Mouse (Mus musculus) lung, adult 2 months (tissue): ENCODE measurements around the gene Dpp6. TPM values are rescaled to one million over a fixed set of nuclear protein-coding genes. Genes with fewer than 3 reads are reported as not detected.

Experiments
- DNase-seq: peaks from one replicate; pipeline ENCODE4 v3.0.0; 2022
- H3K4me1 ChIP-seq: fragments of 200-500 bp; 2 replicates; pipeline ENCODE4 v1.6.1; 2011; ENCODE audit warnings: low read length; ENCODE audit not compliant: control insufficient read depth, insufficient read depth
- H3K4me3 ChIP-seq: fragments of 200-500 bp; replicated peaks from 2 replicates; pipeline ENCODE3; 2011; ENCODE audit warnings: low read depth, mild to moderate bottlenecking, control low read depth, low read length; ENCODE audit errors: extremely low read depth
- CTCF ChIP-seq: fragments of 200-500 bp; IDR thresholded peaks from 2 replicates; pipeline ENCODE4 v1.5.1; 2011; ENCODE audit warnings: mild to moderate bottlenecking, low read length, control low read depth; ENCODE audit not compliant: insufficient read depth
- POLR2A ChIP-seq: fragments of 200-500 bp; IDR thresholded peaks from 2 replicates; pipeline ENCODE4 v1.6.1; 2011; ENCODE audit warnings: low read depth, mild to moderate bottlenecking, control low read depth, low read length, borderline replicate concordance; ENCODE audit errors: extremely low read depth
- WGBS: fragments of 180-500 bp; shearing (Covaris S2); methylation state at CpG from one replicate; pipeline ENCODE4 v1.1.7; 2018; 5-methylcytosine and 5-hydroxymethylcytosine counted together
- polyA plus RNA-seq: library from polyadenylated mRNA; depleted of rRNA; stranded (reverse); fragments of >200 nt; gene quantifications from 2 replicates; pipeline ENCODE4 v1.2.3, GENCODE M21; 2012

Dpp6 gene
- polyA plus RNA-seq, 1 experiment = 0.40 TPM

DNA sequence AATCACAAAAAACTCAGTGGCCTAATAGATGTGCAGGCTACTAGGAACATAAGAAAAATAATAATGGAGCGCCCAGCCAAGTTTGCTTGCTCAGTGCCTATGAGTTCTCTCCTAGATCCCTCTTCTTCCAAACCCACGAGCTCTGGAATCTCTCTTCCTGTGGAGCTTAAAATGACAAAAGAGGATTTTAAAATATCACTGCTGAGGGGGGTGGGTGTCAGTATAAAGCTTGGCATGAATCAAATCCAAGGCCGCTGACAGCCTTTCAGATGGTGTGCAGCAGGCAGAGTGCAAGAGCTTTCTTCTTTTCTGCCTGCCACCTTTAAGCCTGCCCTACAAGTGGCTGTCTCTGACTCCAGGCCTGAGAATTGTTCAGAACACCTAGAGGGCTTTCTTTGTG is 387.7 kb downstream of the Dpp6 start:
- TF ChIP-seq POLR2A (no peak), CTCF (no peak)
- WGBS = 69% methylated on average over 3 of the region's 3 CpGs

DNA sequence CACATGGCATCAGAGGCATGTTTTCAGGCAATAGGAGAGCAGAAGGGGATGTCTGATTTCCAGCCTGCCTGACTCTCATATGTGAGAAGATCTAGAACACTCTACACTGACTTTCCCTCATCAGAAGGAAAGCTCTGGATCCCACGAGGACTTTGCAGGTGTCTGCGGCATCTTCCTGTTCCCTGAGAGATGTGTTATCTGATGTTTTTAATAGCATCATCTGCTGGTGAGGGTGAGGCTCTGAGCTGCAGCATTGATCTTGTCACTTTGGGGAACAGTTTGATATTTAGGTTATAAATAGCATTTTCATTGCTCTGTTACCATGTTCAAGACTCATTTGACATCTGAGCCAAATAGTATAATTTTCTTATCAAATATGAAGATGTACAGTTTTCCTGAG is 388.8 kb downstream of the Dpp6 start:
- no peaks in the 10 kb centered on the region for H3K4me1 ChIP-seq
- 72% methylated on average over 2 of the region's 2 CpGs for WGBS
- no peak overlapping the region for H3K4me3 ChIP-seq
- no peak for DNase-seq
- no peak for TF ChIP-seq CTCF
- no peak for TF ChIP-seq POLR2A

More for the DNA sequence above, 387.7 kb downstream of the Dpp6 start:
- no peak for DNase-seq
- Histone ChIP-seq H3K4me1 (no peaks in the 10 kb centered on the region), H3K4me3 (no peak overlapping the region)

DNA sequence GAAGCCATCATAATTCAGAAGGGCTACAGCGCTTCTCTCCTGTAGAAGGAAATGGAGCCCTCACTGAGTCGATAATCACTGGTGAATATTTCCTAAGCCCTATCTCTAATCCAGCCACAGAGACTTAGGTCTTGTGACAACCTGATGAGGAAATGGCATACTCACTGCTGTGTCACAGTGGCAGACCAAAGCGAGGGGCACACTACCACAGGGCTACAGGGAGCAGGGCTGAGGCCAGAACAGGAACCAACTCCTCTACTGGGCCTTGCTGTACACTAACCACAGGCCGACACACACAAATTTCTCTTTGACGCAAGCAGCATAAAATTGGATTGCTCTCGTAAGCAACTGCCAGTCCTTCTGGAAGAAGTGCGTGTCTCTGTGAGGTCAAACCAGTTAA is 389.2 kb downstream of the Dpp6 start:
- H3K4me3 ChIP-seq = no peak overlapping the region
- WGBS = 70% methylated on average over 7 of the region's 7 CpGs
- no peak for TF ChIP-seq POLR2A
- no peaks in the 10 kb centered on the region for H3K4me1 ChIP-seq
- no peak for DNase-seq

DNA sequence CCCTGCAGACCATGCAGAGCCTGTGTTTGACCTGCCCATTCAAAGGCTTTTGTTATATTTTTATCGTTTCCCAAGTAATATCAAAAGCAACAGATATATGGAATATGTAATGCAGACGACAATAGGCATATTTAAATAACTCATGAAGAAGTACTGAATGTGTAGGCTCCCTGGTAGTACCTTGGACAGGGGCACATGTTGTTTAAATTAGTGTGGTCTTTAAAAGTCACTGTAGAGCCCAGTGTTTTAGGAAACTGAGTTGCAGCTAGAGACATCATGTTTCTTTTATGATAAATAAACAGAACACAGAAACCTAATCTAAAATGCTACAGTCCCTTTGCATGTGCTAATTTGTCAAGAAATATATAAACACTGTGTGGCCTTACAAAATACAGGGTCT is 403.1 kb downstream of the Dpp6 start:
- H3K4me3 ChIP-seq = no peak overlapping the region
- TF ChIP-seq CTCF (no peak), POLR2A (no peak)
- DNase-seq = no peak
- WGBS = 66% methylated on average over 2 of the region's 2 CpGs
- H3K4me1 ChIP-seq = no peaks in the 10 kb centered on the region

DNA sequence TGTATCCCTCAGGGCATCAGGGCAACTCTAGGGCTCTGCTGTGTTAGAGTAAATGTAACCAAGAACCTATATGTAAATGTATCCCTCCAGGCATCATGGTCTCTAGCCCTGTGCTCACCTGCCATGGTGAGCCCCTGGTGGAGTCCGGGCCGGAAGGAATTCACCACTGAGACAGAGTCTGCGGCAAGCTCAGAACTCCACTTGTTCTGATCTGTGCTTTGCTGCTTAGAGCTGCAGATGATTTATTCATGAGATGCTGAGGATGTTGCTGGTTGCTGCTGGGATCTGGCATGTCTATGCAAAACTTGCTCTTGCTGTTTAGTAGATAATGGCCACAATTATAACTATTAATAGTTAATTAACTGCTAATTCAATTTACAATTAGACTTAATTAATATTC is 425.1 kb downstream of the Dpp6 start:
- no peak for DNase-seq
- WGBS = 80% methylated on average over 3 of the region's 3 CpGs
- no peaks in the 10 kb centered on the region for H3K4me1 ChIP-seq
- TF ChIP-seq POLR2A = no peak
- TF ChIP-seq CTCF = no peak
- H3K4me3 ChIP-seq = no peak overlapping the region

DNA sequence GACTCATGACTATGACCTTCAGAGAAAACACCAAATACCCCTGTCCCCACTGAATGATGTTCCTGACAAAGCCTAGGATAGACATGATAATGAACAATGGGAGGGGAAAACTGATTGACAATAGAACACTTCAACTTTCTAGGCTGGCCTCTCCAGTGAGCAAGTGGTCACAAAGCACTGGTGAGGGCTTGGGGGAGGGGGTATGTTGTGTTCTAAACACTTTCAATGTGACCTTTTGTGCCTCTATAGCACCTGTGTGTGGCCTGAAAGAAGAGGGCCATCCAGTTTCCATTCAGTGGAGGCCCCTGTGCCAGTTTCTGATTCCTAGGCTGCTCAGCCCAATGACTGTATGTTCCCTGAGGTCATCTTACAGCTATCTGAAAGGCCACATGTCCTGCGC is 426.2 kb downstream of the Dpp6 start:
- TF ChIP-seq CTCF = no peak
- no peak for TF ChIP-seq POLR2A
- Histone ChIP-seq H3K4me3 (no peak overlapping the region), H3K4me1 (no peaks in the 10 kb centered on the region)
- no peak for DNase-seq
- 87% methylated on average over 1 of the region's 1 CpGs for WGBS

DNA sequence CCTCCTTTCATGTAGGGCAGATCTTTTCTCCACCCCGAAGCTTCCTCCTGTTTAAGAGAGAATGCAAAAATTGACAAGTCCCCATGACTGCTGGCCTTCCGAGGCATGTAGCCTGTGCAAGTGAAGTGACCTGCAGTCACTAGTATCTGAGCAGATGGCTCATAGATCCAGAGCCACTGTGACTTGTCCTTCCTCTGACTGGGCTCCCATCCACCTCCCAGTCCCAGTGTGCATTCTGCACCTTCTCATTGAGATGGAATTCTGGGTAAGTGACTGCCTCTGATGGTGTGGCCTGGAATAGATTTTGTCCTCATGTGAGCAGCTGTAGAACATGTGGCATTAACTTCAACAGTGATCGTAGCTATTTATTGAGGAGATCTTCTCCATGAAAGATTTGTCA is 430.8 kb downstream of the Dpp6 start:
- no peak for TF ChIP-seq CTCF
- no peak for TF ChIP-seq POLR2A

DNA sequence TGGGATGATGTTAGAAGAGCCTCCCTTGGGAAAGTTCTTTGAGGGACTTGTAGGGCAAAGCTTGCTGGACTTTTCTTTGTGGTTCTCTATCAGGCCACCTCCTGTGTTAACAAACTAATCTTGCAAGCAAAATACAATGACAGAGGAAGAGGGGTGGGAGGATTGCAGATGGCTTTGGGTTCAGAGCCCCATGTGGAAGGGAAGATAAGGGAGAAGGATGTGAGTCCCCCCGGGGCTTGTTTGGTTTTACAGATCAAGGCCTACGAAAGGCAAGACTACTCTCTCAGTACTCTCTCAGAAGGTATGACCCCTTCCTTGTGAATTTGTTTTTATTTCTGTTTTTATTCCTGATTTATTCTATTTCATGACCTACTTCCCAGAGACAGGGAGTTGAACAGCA is 431.7 kb downstream of the Dpp6 start:
- WGBS = 28% methylated on average over 2 of the region's 2 CpGs
- no peak overlapping the region for H3K4me3 ChIP-seq
- DNase-seq = no peak
- TF ChIP-seq POLR2A (no peak), CTCF (no peak)
- no peaks in the 10 kb centered on the region for H3K4me1 ChIP-seq

More for the DNA sequence above, 430.8 kb downstream of the Dpp6 start:
- H3K4me1 ChIP-seq = no peaks in the 10 kb centered on the region
- DNase-seq = no peak
- 81% methylated on average over 3 of the region's 3 CpGs for WGBS
- H3K4me3 ChIP-seq = no peak overlapping the region

DNA sequence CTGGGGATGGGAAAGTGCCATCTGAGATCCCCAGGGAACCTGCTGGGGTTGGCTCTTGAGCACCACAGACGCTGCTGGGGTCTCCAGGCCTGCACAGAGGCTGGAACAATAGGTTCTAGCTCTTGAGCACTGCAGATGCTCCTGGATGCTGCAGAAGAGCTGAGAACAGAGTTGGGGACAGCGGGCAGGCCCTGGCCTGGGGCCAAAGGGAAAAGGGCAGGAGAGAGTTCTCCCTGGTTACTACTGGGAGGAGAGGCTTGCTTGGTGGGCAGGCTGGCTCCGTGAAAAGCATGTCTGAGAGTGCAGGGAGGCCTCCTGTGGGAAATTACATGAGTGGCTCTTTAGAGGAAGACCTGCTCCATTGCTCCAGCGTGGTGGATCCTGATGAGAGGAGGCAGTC is 432.9 kb downstream of the Dpp6 start:
- no peak overlapping the region for H3K4me3 ChIP-seq
- no peaks in the 10 kb centered on the region for H3K4me1 ChIP-seq
- DNase-seq = no peak
- 63% methylated on average over 4 of the region's 4 CpGs for WGBS
- TF ChIP-seq CTCF = no peak
- TF ChIP-seq POLR2A = no peak

DNA sequence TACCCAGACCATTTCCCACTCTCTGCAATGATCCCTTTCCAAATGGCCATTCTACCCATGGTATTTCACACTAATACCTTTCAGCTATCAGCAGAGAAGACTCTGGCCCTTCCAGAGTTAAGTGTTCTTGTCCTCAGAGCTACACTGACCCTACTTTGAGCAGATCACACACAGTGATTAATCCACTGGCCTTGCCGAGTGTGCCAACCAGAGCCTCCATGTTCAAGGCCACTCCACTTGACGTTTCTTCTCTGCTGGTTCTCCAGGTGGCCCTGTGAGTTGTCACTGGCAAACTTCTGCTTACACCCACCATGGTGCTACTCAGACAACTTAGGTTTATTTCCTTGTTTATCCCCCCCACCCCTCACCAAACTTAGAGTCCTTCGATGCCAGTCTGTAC is 433.9 kb downstream of the Dpp6 start:
- no peak overlapping the region for H3K4me3 ChIP-seq
- TF ChIP-seq CTCF = no peak
- TF ChIP-seq POLR2A = no peak
- no peaks in the 10 kb centered on the region for H3K4me1 ChIP-seq
- DNase-seq = no peak
- WGBS = 78% methylated on average over 3 of the region's 3 CpGs

DNA sequence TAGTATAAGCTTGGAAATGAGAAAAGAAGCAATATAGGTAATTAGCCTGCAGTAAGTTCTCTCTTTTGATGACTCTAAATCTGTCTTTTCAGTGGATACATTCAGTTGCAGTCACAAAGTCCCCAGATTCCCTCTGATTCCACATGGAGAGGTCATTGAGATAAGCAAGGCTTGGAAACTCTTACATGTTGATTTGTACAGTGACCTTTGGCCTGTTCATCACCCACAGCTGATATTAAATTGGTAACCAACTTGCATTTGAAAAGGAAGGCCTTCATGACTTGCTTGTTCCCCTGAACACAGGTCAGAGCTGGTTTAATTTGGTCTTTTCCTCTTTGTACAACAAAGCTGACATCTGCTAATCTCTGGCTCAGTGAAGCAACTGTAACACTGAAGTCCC is 434.4 kb downstream of the Dpp6 start:
- TF ChIP-seq CTCF (no peak), POLR2A (no peak)
- DNase-seq = no peak
- no peaks in the 10 kb centered on the region for H3K4me1 ChIP-seq
- no peak overlapping the region for H3K4me3 ChIP-seq
